Mouse (Mus musculus): ENCODE data around the gene D630045J12Rik.

Gene D630045J12Rik

GRCm38 (mm10) chr6:38206941-38207531, 46.8 kb downstream of the D630045J12Rik start:
- POLR2A ChIA-PET: interaction anchor here in 2 of 4 experiments (0.6 to 1.5 kb wide), 7 partner anchors 9 to 303 kb away, joined by 3 to 6 read pairs (median 3); no protein-coding TSS in a partner anchor
- CTCF ChIA-PET: no interaction called here

GRCm38 (mm10) chr6:38205375-38205774, 48.4 kb downstream of the D630045J12Rik start:
- ChIA-PET CTCF (interaction anchor here in 1 of 4 experiments (1.1 kb wide), 1 partner anchor 92 kb away, joined by 7 read pairs; no protein-coding TSS in a partner anchor), POLR2A (interaction anchor here in 3 of 4 experiments (0.5 to 1.4 kb wide), 4 partner anchors 37 to 251 kb away, joined by 3 read pairs; no protein-coding TSS in a partner anchor)

- CTCF ChIA-PET: interaction anchor here in 3 of 4 experiments (0.6 to 1.1 kb wide), 6 partner anchors 9 to 841 kb away, joined by 3 to 6 read pairs (median 3); no protein-coding TSS in a partner anchor
- POLR2A ChIA-PET: interaction anchor here in 2 of 4 experiments (0.6 to 1.8 kb wide), 6 partner anchors 9 to 647 kb away, joined by 3 to 6 read pairs (median 4); no protein-coding TSS in a partner anchor
Measured at GRCm38 (mm10) chr6:38203820-38204219, 50.0 kb downstream of the D630045J12Rik start.

- CTCF ChIA-PET: interaction anchor here in 3 of 4 experiments (0.6 to 1.1 kb wide), 3 partner anchors 43 to 195 kb away, joined by 3 to 5 read pairs (median 3); no protein-coding TSS in a partner anchor
- POLR2A ChIA-PET: interaction anchor here in 2 of 4 experiments (1.2 to 1.8 kb wide), 4 partner anchors 8 to 56 kb away, joined by 3 to 6 read pairs (median 4); no protein-coding TSS in a partner anchor
Measured at GRCm38 (mm10) chr6:38202816-38203215, 51.0 kb downstream of the D630045J12Rik start.

GRCm38 (mm10) chr6:38201495-38201894, 52.3 kb downstream of the D630045J12Rik start:
- ChIA-PET POLR2A (interaction anchor here in 1 of 4 experiments (0.7 kb wide), 1 partner anchor 33 kb away, joined by 3 read pairs; no protein-coding TSS in a partner anchor), CTCF (no interaction called here)

- CTCF ChIA-PET: no interaction called here
- POLR2A ChIA-PET: interaction anchor here in 1 of 4 experiments (1.2 to 1.4 kb wide), 2 partner anchors 10 to 42 kb away, joined by 3 read pairs; no protein-coding TSS in a partner anchor
Measured at GRCm38 (mm10) chr6:38199599-38199998, 54.2 kb downstream of the D630045J12Rik start.

- ChIA-PET CTCF (interaction anchor here in 2 of 4 experiments (0.6 kb wide), 2 partner anchors 75 to 647 kb away, joined by 3 to 8 read pairs; no protein-coding TSS in a partner anchor), POLR2A (interaction anchor here in 1 of 4 experiments (1.2 to 1.4 kb wide), 2 partner anchors 11 to 43 kb away, joined by 3 read pairs; no protein-coding TSS in a partner anchor)
Measured at GRCm38 (mm10) chr6:38198727-38199126, 55.1 kb downstream of the D630045J12Rik start.

- ChIA-PET CTCF (interaction anchor here in 2 of 4 experiments (0.7 to 1.2 kb wide), 2 partner anchors 67 to 134 kb away, joined by 3 to 4 read pairs; no protein-coding TSS in a partner anchor), POLR2A (interaction anchor here in 1 of 4 experiments (0.8 to 1.3 kb wide), 2 partner anchors 10 to 19 kb away, joined by 3 to 4 read pairs; no protein-coding TSS in a partner anchor)
Measured at GRCm38 (mm10) chr6:38196266-38197189, 57.3 kb downstream of the D630045J12Rik start.

GRCm38 (mm10) chr6:38195306-38195705, 58.5 kb downstream of the D630045J12Rik start:
- ChIA-PET POLR2A (interaction anchor here in 1 of 4 experiments (0.6 to 1.5 kb wide), 4 partner anchors 8 to 127 kb away, joined by 3 to 5 read pairs (median 4); no protein-coding TSS in a partner anchor), CTCF (interaction anchor here in 2 of 4 experiments (0.5 to 1.2 kb wide), 2 partner anchors 9 to 731 kb away, joined by 3 read pairs; no protein-coding TSS in a partner anchor)

GRCm38 (mm10) chr6:38194046-38194445, 59.8 kb downstream of the D630045J12Rik start:
- ChIA-PET POLR2A (interaction anchor here in 1 of 4 experiments (1.5 kb wide), 1 partner anchor 9 kb away, joined by 5 read pairs; no protein-coding TSS in a partner anchor), CTCF (no interaction called here)

GRCm38 (mm10) chr6:38192952-38193351, 60.9 kb downstream of the D630045J12Rik start:
- CTCF ChIA-PET: no interaction called here
- POLR2A ChIA-PET: interaction anchor here in 1 of 4 experiments (0.9 kb wide), 1 partner anchor 59 kb away, joined by 3 read pairs; no protein-coding TSS in a partner anchor

GRCm38 (mm10) chr6:38186312-38186950, 67.4 kb downstream of the D630045J12Rik start:
- CTCF ChIA-PET: no interaction called here
- POLR2A ChIA-PET: no interaction called here

- ChIA-PET CTCF (no interaction called here), POLR2A (interaction anchor here in 1 of 4 experiments (0.6 kb wide), 1 partner anchor 1535 kb away, joined by 3 read pairs; no protein-coding TSS in a partner anchor)
Measured at GRCm38 (mm10) chr6:38184791-38185190, 69.0 kb downstream of the D630045J12Rik start.

GRCm38 (mm10) chr6:38181756-38182318, 72.0 kb downstream of the D630045J12Rik start:
- ChIA-PET POLR2A (no interaction called here), CTCF (no interaction called here)

- CTCF ChIA-PET: no interaction called here
- POLR2A ChIA-PET: no interaction called here
Measured at GRCm38 (mm10) chr6:38180669-38181068, 73.1 kb downstream of the D630045J12Rik start.

- POLR2A ChIA-PET: no interaction called here
- CTCF ChIA-PET: no interaction called here
Measured at GRCm38 (mm10) chr6:38165385-38165784, 88.4 kb downstream of the D630045J12Rik start.

GRCm38 (mm10) chr6:38164705-38165104, 89.1 kb downstream of the D630045J12Rik start:
- ChIA-PET CTCF (interaction anchor here in 1 of 4 experiments (1.2 kb wide), 1 partner anchor 140 kb away, joined by 4 read pairs; no protein-coding TSS in a partner anchor), POLR2A (interaction anchor here in 1 of 4 experiments (1.0 kb wide), 1 partner anchor 72 kb away, joined by 3 read pairs; no protein-coding TSS in a partner anchor)

Measured in embryonic stem cell, embryonic (primary cell).